Mouse (Mus musculus) liver, embryonic 13.5 days (tissue): ENCODE data around the gene Rffl. TPM values are rescaled to one million over a fixed set of nuclear protein-coding genes. Genes with fewer than 3 reads are reported as not detected.
"Not testable (repeated sequence)": the region's sequence is repeated elsewhere in the genome, so short reads cannot be mapped to it uniquely, and the experiment has no call there.

ENCODE experiments used
- ATAC-seq: fragments of 200-750 bp; cut with Nextera tagmentation; 2 replicates; pipeline ENCODE4 v1.8.0; 2017; ENCODE audit warnings: low read depth, mild to moderate bottlenecking, moderate number of reproducible peaks, moderate library complexity
- DNase-seq: peaks from one replicate; pipeline ENCODE4 v3.0.0; 2022
- H3K27ac ChIP-seq: fragments of 300-500 bp; sonication (generic); 2 replicates; pipeline ENCODE4 v1.5.1; 2015; ENCODE audit warnings: moderate library complexity, mild to moderate bottlenecking, inconsistent platforms
- H3K27me3 ChIP-seq: fragments of 300-500 bp; sonication (generic); 2 replicates; pipeline ENCODE4 v1.6.1; 2015; ENCODE audit warnings: mild to moderate bottlenecking, inconsistent platforms
- H3K36me3 ChIP-seq: fragments of 300-500 bp; sonication (generic); 2 replicates; pipeline ENCODE4 v1.6.1; 2015; ENCODE audit warnings: mild to moderate bottlenecking, inconsistent platforms
- H3K4me1 ChIP-seq: fragments of 300-500 bp; sonication (generic); replicated peaks from 2 replicates; pipeline ENCODE4 v1.6.1; 2015; ENCODE audit warnings: inconsistent platforms
- H3K4me2 ChIP-seq: fragments of 300-500 bp; sonication (generic); 2 replicates; pipeline ENCODE4 v1.6.1; 2015; ENCODE audit warnings: inconsistent platforms, mild to moderate bottlenecking, moderate library complexity
- H3K4me3 ChIP-seq: fragments of 300-500 bp; sonication (generic); replicated peaks from 2 replicates; pipeline ENCODE4 v1.5.1; 2015; ENCODE audit warnings: mild to moderate bottlenecking, inconsistent platforms
- H3K9ac ChIP-seq: fragments of 300-500 bp; sonication (generic); 2 replicates; pipeline ENCODE4 v1.6.1; 2015; ENCODE audit warnings: mild to moderate bottlenecking, inconsistent platforms
- H3K9me3 ChIP-seq: fragments of 300-500 bp; sonication (generic); replicated peaks from 2 replicates; pipeline ENCODE4 v1.6.1; 2016; ENCODE audit warnings: inconsistent platforms
- WGBS: fragments of 180-500 bp; shearing (Covaris S2); methylation state at CpG from one replicate; pipeline ENCODE4 v1.1.7; 2015; ENCODE audit not compliant: insufficient replicate concordance; 5-methylcytosine and 5-hydroxymethylcytosine counted together
- polyA plus RNA-seq: library from polyadenylated mRNA; unstranded; fragments of >200 nt; fragmentation: Nextera tagmentation; extraction: Ambion mirVana; gene quantifications from 2 replicates; pipeline ENCODE4 v1.2.1, GENCODE M21; 2015

Rffl gene
- polyA plus RNA-seq, 1 experiment from 2014 or later: 20.2 TPM

GRCm38 (mm10) chr11:82845415-82846078 is 25.5 kb downstream of the Rffl start:
- peak; percentile 87 for ATAC-seq
- H3K36me3 ChIP-seq: peaks cover 13% of the 10 kb centered on the region; the same call in 1 of the 2 replicates
- H3K4me3 ChIP-seq: peak overlapping the region; percentile 62
- peak overlapping the region; percentile 85 for H3K9ac ChIP-seq
- peaks cover 99% of the 10 kb centered on the region for H3K4me1 ChIP-seq
- DNase-seq: peak; percentile 79
- H3K4me2 ChIP-seq: peak overlapping the region; percentile 92
- H3K27me3 ChIP-seq: no peaks in the 10 kb centered on the region
- H3K9me3 ChIP-seq: no peaks in the 10 kb centered on the region
- H3K27ac ChIP-seq: peak overlapping the region; percentile 99
- 5% methylated on average over 16 of the region's 16 CpGs for WGBS

- H3K27ac ChIP-seq: peak overlapping the region; percentile 99
- H3K27me3 ChIP-seq: no peaks in the 10 kb centered on the region
- DNase-seq (no peak), ATAC-seq (no peak)
- no peaks in the 10 kb centered on the region for H3K9me3 ChIP-seq
- peak overlapping the region; percentile 92 for H3K4me2 ChIP-seq
- peak overlapping the region; percentile 62 for H3K4me3 ChIP-seq
- H3K9ac ChIP-seq: peak overlapping the region; percentile 85
- H3K4me1 ChIP-seq: peaks cover 99% of the 10 kb centered on the region
- WGBS: 38% methylated on average over 11 of the region's 11 CpGs
- peaks cover 13% of the 10 kb centered on the region; the same call in 1 of the 2 replicates for H3K36me3 ChIP-seq
Observed at GRCm38 (mm10) chr11:82844771-82845414, 26.1 kb downstream of the Rffl start.

GRCm38 (mm10) chr11:82838511-82838910 is 32.5 kb downstream of the Rffl start:
- H3K9ac ChIP-seq: no peak overlapping the region

GRCm38 (mm10) chr11:82837848-82838247 is 33.2 kb downstream of the Rffl start:
- Histone ChIP-seq H3K9ac (peak overlapping the region; percentile 18; the same call in 1 of the 2 replicates), H3K4me1 (peaks cover 86% of the 10 kb centered on the region), H3K36me3 (peaks cover 30% of the 10 kb centered on the region), H3K9me3 (no peaks in the 10 kb centered on the region), H3K4me2 (no peak overlapping the region), H3K27ac (0 out of 2 replicates have a peak overlapping the region, but pooled peaks have one; percentile 13), H3K27me3 (no peaks in the 10 kb centered on the region), H3K4me3 (no peak overlapping the region)
- DNase-seq (no peak), ATAC-seq (peak; percentile 55; the same call in 1 of the 2 replicates)
- WGBS: 32% methylated on average over 7 of the region's 7 CpGs

More at GRCm38 (mm10) chr11:82838511-82838910, 32.5 kb downstream of the Rffl start:
- Histone ChIP-seq H3K4me2 (no peak overlapping the region), H3K27ac (0 out of 2 replicates have a peak overlapping the region, but pooled peaks have one; percentile 13), H3K4me3 (no peak overlapping the region), H3K36me3 (peaks cover 31% of the 10 kb centered on the region), H3K27me3 (no peaks in the 10 kb centered on the region), H3K4me1 (peaks cover 86% of the 10 kb centered on the region), H3K9me3 (no peaks in the 10 kb centered on the region)
- DNase-seq (no peak), ATAC-seq (no peak)
- 77% methylated on average over 5 of the region's 5 CpGs for WGBS

- Histone ChIP-seq H3K27ac (peak overlapping the region; percentile 13; the same call in 1 of the 2 replicates), H3K27me3 (no peaks in the 10 kb centered on the region), H3K4me1 (peaks cover 85% of the 10 kb centered on the region)
Observed at GRCm38 (mm10) chr11:82837192-82837591, 33.8 kb downstream of the Rffl start.

GRCm38 (mm10) chr11:82835616-82836432 is 35.2 kb downstream of the Rffl start:
- H3K4me2 ChIP-seq: no peak overlapping the region
- WGBS: 77% methylated on average over 11 of the region's 11 CpGs
- no peak overlapping the region for H3K4me3 ChIP-seq
- H3K27me3 ChIP-seq: no peaks in the 10 kb centered on the region
- peaks cover 84% of the 10 kb centered on the region for H3K4me1 ChIP-seq
- H3K27ac ChIP-seq: peak overlapping the region; percentile 27
- ATAC-seq: no peak
- H3K9me3 ChIP-seq: no peaks in the 10 kb centered on the region
- no peak for DNase-seq
- no peak overlapping the region for H3K9ac ChIP-seq
- peaks cover 36% of the 10 kb centered on the region for H3K36me3 ChIP-seq

More at GRCm38 (mm10) chr11:82837192-82837591, 33.8 kb downstream of the Rffl start:
- no peak overlapping the region for H3K4me2 ChIP-seq
- H3K9ac ChIP-seq: no peak overlapping the region
- ATAC-seq (no peak), DNase-seq (no peak)
- H3K36me3 ChIP-seq: peaks cover 31% of the 10 kb centered on the region
- no peaks in the 10 kb centered on the region for H3K9me3 ChIP-seq
- no peak overlapping the region for H3K4me3 ChIP-seq
- 74% methylated on average over 7 of the region's 7 CpGs for WGBS

- peak overlapping the region; percentile 45; the same call in 1 of the 2 replicates for H3K27ac ChIP-seq
- H3K4me1 ChIP-seq: peaks cover 73% of the 10 kb centered on the region
- H3K9ac ChIP-seq, H3K9me3 ChIP-seq, ATAC-seq, H3K27me3 ChIP-seq, DNase-seq, H3K4me3 ChIP-seq, H3K4me2 ChIP-seq: not testable (repeated sequence)
- H3K36me3 ChIP-seq: peaks cover 38% of the 10 kb centered on the region
- 62% methylated on average over 7 of the region's 7 CpGs for WGBS
Observed at GRCm38 (mm10) chr11:82834359-82834758, 36.7 kb downstream of the Rffl start.

- no peak overlapping the region for H3K4me2 ChIP-seq
- 50% methylated on average over 8 of the region's 8 CpGs for WGBS
- H3K9ac ChIP-seq: no peak overlapping the region
- no peak overlapping the region for H3K4me3 ChIP-seq
- no peak for DNase-seq
- H3K9me3 ChIP-seq: no peaks in the 10 kb centered on the region
- H3K36me3 ChIP-seq: peaks cover 40% of the 10 kb centered on the region
- peak overlapping the region; percentile 45; the same call in 1 of the 2 replicates for H3K27ac ChIP-seq
- no peak for ATAC-seq
- H3K4me1 ChIP-seq: peaks cover 69% of the 10 kb centered on the region
- no peaks in the 10 kb centered on the region for H3K27me3 ChIP-seq
Observed at GRCm38 (mm10) chr11:82833929-82834328, 37.1 kb downstream of the Rffl start.

GRCm38 (mm10) chr11:82832402-82832801 is 38.6 kb downstream of the Rffl start:
- not testable (repeated sequence) for DNase-seq
- 80% methylated on average over 10 of the region's 10 CpGs for WGBS
- peaks cover 44% of the 10 kb centered on the region for H3K36me3 ChIP-seq

GRCm38 (mm10) chr11:82831008-82831893 is 39.8 kb downstream of the Rffl start:
- Histone ChIP-seq H3K36me3 (peaks cover 36% of the 10 kb centered on the region), H3K9me3 (no peaks in the 10 kb centered on the region), H3K9ac (no peak overlapping the region; the same call in 1 of the 2 replicates), H3K27me3 (no peaks in the 10 kb centered on the region), H3K27ac (no peak overlapping the region), H3K4me2 (no peak overlapping the region), H3K4me1 (peaks cover 45% of the 10 kb centered on the region), H3K4me3 (no peak overlapping the region)
- WGBS: 39% methylated on average over 10 of the region's 10 CpGs
- no peak for DNase-seq
- no peak for ATAC-seq

More at GRCm38 (mm10) chr11:82832402-82832801, 38.6 kb downstream of the Rffl start:
- not testable (repeated sequence) for H3K4me3 ChIP-seq, H3K4me2 ChIP-seq, H3K27ac ChIP-seq, ATAC-seq, H3K9ac ChIP-seq, H3K9me3 ChIP-seq, H3K27me3 ChIP-seq
- H3K4me1 ChIP-seq: peaks cover 53% of the 10 kb centered on the region
